8 mouse cellular contexts compared by ENCODE assay signal in the genomic region with DNA sequence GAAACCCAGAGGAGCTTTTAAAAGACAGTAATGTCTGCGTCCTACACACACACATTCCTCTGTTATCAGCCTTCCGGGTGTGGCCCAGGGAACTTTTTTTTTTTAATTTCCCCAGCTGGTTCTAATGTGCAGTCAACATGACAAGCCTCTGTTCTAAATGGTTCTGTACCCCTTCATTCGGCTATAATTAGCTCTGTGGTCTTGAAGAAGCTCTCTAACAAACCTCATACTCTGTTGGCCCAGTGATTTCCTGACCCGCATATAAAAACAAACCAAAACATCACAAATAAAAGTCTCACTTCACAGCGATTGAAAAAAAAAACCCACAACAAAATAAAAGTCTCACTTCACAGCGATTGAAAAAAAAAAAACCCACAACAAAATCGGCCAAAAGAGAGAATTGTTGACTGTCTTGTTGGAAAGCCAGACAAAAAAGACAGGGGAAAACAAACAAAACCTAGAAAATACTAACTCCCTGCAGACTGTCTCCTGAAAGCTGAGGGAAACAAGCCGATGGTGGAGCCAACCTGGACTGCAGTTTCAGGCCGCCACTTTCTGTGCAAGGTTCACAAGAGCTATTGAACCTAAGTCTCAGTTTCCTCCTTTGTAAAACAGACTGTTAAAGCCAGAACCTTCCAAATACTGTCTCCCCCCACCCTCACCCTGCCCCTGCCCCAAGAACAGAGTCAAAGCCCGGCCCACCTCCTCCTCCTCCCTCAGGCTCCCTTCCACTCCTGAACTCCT. TPM values are rescaled to one million over a fixed set of nuclear protein-coding genes. Genes with fewer than 3 reads are reported as not detected.
DNase-seq lines count a peak whose midpoint lies in the region; ATAC-seq and TF ChIP-seq lines count a peak whose summit lies in the region.

No protein-coding gene starts in this region.

- no peak for TF ChIP-seq CTCF in forebrain, postnatal 0 days (IDR thresholded peaks at IDR 0.05; ENCODE audit: low read depth)

- H3K27me3 ChIP-seq in forebrain, postnatal 0 days (ENCODE audit: insufficient read depth, low read length), result no peaks in the 10 kb centered on the region
- no peaks in the 10 kb centered on the region for H3K27me3 ChIP-seq in liver, embryonic 11.5 days (replicated peaks; ENCODE audit: control insufficient read depth, insufficient read depth, low read length)
- no peaks in the 10 kb centered on the region for H3K27me3 ChIP-seq in splenic B cell, adult 2 months (ENCODE audit: control insufficient read depth, insufficient read depth, low read length, poor library complexity, severe bottlenecking)

- H3K9ac ChIP-seq in forebrain, postnatal 0 days, result peak overlapping the region; percentile 91; the same call in 1 of the 2 replicates
- peak overlapping the region; percentile 96 for H3K9ac ChIP-seq in liver, embryonic 11.5 days (ENCODE audit: low read depth, low read length)

- ATAC-seq in CD4-positive, CD25-positive, alpha-beta regulatory T cell, adult 4 months, result peak; percentile 71
- ATAC-seq in forebrain, postnatal 0 days, result no peak
- ATAC-seq in liver, embryonic 11.5 days (replicated peaks; ENCODE audit: low FRiP score), result no peak

- H3K4me1 ChIP-seq in forebrain, postnatal 0 days (ENCODE audit: insufficient read depth), result peaks cover 16% of the 10 kb centered on the region
- peaks cover 70% of the 10 kb centered on the region for H3K4me1 ChIP-seq in liver, embryonic 11.5 days (replicated peaks; ENCODE audit: control insufficient read depth, insufficient read depth, low read length)

- H3K4me2 ChIP-seq in forebrain, postnatal 0 days (ENCODE audit: low read depth), result peak overlapping the region; percentile 70
- peak overlapping the region; percentile 85 for H3K4me2 ChIP-seq in liver, embryonic 11.5 days

- H3K4me3 ChIP-seq in forebrain, postnatal 0 days (ENCODE audit: low read depth, low read length), result peak overlapping the region; percentile 96
- peak overlapping the region; percentile 81 for H3K4me3 ChIP-seq in liver, embryonic 11.5 days (ENCODE audit: low read depth, low read length)

- no peaks in the 10 kb centered on the region for H3K9me3 ChIP-seq in forebrain, postnatal 0 days (ENCODE audit: low read length)
- no peaks in the 10 kb centered on the region for H3K9me3 ChIP-seq in liver, embryonic 11.5 days (ENCODE audit: control insufficient read depth, low read length)

- H3K27ac ChIP-seq in forebrain, postnatal 0 days (ENCODE audit: low read depth, low read length), result 0 out of 2 replicates have a peak overlapping the region, but pooled peaks have one; percentile 15
- peak overlapping the region; percentile 77 for H3K27ac ChIP-seq in liver, embryonic 11.5 days (ENCODE audit: low read depth, low read length)

- 68% methylated on average over 10 of the region's 10 CpGs for whole genome bisulfite sequencing in forebrain, postnatal 0 days
- WGBS in liver, embryonic 11.5 days, result 35% methylated on average over 10 of the region's 10 CpGs

- peak; percentile 78 for DNase-seq in 416B (ENCODE audit: low read depth)
- DNase-seq in forebrain, postnatal 0 days, result no peak
- no peak for DNase-seq in liver, embryonic 11.5 days (ENCODE audit: low spot score)
- peak; percentile 58 for DNase-seq in splenic B cell, adult 2 months (ENCODE audit: low read depth, low spot score)
- DNase-seq in testis, postnatal 10 days (ENCODE audit: low spot score), result no peak
- DNase-seq in layer of hippocampus, postnatal 25 days (ENCODE audit: extremely low spot score in 1 of 2, low spot score in 1 of 2), result no peak
- DNase-seq in cerebellum, adult 9-10 months, result no peak

- H3K36me3 ChIP-seq in forebrain, postnatal 0 days (ENCODE audit: insufficient read depth), result peaks cover 18% of the 10 kb centered on the region
- H3K36me3 ChIP-seq in liver, embryonic 11.5 days (ENCODE audit: control insufficient read depth, insufficient read depth, low read length), result peaks cover 15% of the 10 kb centered on the region
- no peaks in the 10 kb centered on the region for H3K36me3 ChIP-seq in splenic B cell, adult 2 months (ENCODE audit: control insufficient read depth, insufficient read depth, low read length, poor library complexity, severe bottlenecking)

RNA-seq across cellular contexts. Expression of gene Kctd10, which starts 2.0 kb away (rescaled TPM):
- 10 to 100 TPM; 56.6 to 82.2 TPM for polyA plus RNA-seq in CD4-positive, CD25-positive, alpha-beta regulatory T cell, adult 4 months (2017; shearing (Covaris generic))
- total RNA-seq in forebrain, postnatal 0 days (2014; rRNA removed), result 61.6 and 63.0 TPM in 2 replicates
- 69.7 and 74.1 TPM in 2 replicates for polyA plus RNA-seq in forebrain, postnatal 0 days (2015; fragmentation: Nextera tagmentation; extraction: Ambion mirVana)
- polyA plus RNA-seq in liver, embryonic 11.5 days (2014; fragmentation: Nextera tagmentation; extraction: Ambion mirVana), result 59.1 and 64.1 TPM in 2 replicates
- 10 to 100 TPM; 46.2 to 49.5 TPM for total RNA-seq in layer of hippocampus, postnatal 25 days (2021)

RNA-seq across cellular contexts. Expression of gene Ube3b, which starts 2.1 kb away (rescaled TPM):
- 10 to 100 TPM; 28.8 to 44.7 TPM for polyA plus RNA-seq in CD4-positive, CD25-positive, alpha-beta regulatory T cell, adult 4 months (2017; shearing (Covaris generic))
- total RNA-seq in forebrain, postnatal 0 days (2014; rRNA removed), result 45.1 and 46.8 TPM in 2 replicates
- 31.0 and 35.2 TPM in 2 replicates for polyA plus RNA-seq in forebrain, postnatal 0 days (2015; fragmentation: Nextera tagmentation; extraction: Ambion mirVana)
- polyA plus RNA-seq in liver, embryonic 11.5 days (2014; fragmentation: Nextera tagmentation; extraction: Ambion mirVana), result 41.1 and 41.4 TPM in 2 replicates
- 10 to 100 TPM; 83.4 to 89.8 TPM for total RNA-seq in layer of hippocampus, postnatal 25 days (2021)

Comparison
In these comparisons a context has a peak if more than half of its experiments do, and no peak if none do; other contexts are left out.
1. DNase-seq: peak in 416B (single experiment) and splenic B cell, adult 2 months (single experiment); none in forebrain, postnatal 0 days (single experiment), liver, embryonic 11.5 days (single experiment), testis, postnatal 10 days (single experiment), layer of hippocampus, postnatal 25 days (0 of 2) and cerebellum, adult 9-10 months (single experiment).